Mouse (Mus musculus) stomach, embryonic 14.5 days (tissue): Measurements from ENCODE around the gene Hbb-bt. TPM values are rescaled to one million over a fixed set of nuclear protein-coding genes. Genes with fewer than 3 reads are reported as not detected.
"Not testable (repeated sequence)": the region's sequence is repeated elsewhere in the genome, so short reads cannot be mapped to it uniquely, and the experiment has no call there.

Experiments used
- ATAC-seq: fragments of 200-750 bp; cut with Nextera tagmentation; 2 replicates; pipeline ENCODE4 v1.8.0; 2017; ENCODE audit warnings: low read depth, moderate TSS enrichment; ENCODE audit not compliant: insufficient number of reproducible peaks, insufficient read depth, low FRiP score
- H3K27ac ChIP-seq: fragments of 300-500 bp; sonication (generic); 2 replicates; pipeline ENCODE4 v1.5.1; 2014; ENCODE audit warnings: mild to moderate bottlenecking, low read length, moderate library complexity, mixed read lengths
- H3K27me3 ChIP-seq: fragments of 300-500 bp; sonication (generic); 2 replicates; pipeline ENCODE4 v1.6.1; 2014; ENCODE audit warnings: low read length, control low read depth, mixed read lengths; ENCODE audit not compliant: control insufficient read depth, insufficient read depth
- H3K36me3 ChIP-seq: fragments of 300-500 bp; sonication (generic); 2 replicates; pipeline ENCODE4 v1.6.1; 2014; ENCODE audit warnings: mild to moderate bottlenecking, control low read depth, low read length, moderate library complexity, mixed read lengths; ENCODE audit not compliant: control insufficient read depth, insufficient read depth
- H3K4me1 ChIP-seq: fragments of 300-500 bp; sonication (generic); 2 replicates; pipeline ENCODE4 v1.6.1; 2014; ENCODE audit warnings: low read length, control low read depth, mixed read lengths; ENCODE audit not compliant: control insufficient read depth, insufficient read depth
- H3K4me2 ChIP-seq: fragments of 300-500 bp; sonication (generic); replicated peaks from 2 replicates; pipeline ENCODE4 v1.6.1; 2014; ENCODE audit warnings: low read depth, low read length, control low read depth
- H3K4me3 ChIP-seq: fragments of 300-500 bp; sonication (generic); 2 replicates; pipeline ENCODE4 v1.5.1; 2014; ENCODE audit warnings: low read depth, low read length, control low read depth
- H3K9ac ChIP-seq: fragments of 300-500 bp; sonication (generic); replicated peaks from 2 replicates; pipeline ENCODE4 v1.6.1; 2014; ENCODE audit warnings: low read depth, mild to moderate bottlenecking, control low read depth, low read length, moderate library complexity, mixed read lengths
- H3K9me3 ChIP-seq: fragments of 300-500 bp; sonication (generic); 2 replicates; pipeline ENCODE4 v1.6.1; 2016; ENCODE audit warnings: low read depth, low read length, control low read depth; ENCODE audit not compliant: control insufficient read depth
- WGBS: fragments of 180-500 bp; shearing (Covaris S2); extraction: QIAGEN DNeasy Blood & Tissue Kit; methylation state at CpG from one replicate; pipeline ENCODE4 v1.1.7; 2014; 5-methylcytosine and 5-hydroxymethylcytosine counted together
- polyA plus RNA-seq: library from polyadenylated mRNA; unstranded; fragments of >200 nt; fragmentation: Nextera tagmentation; extraction: Ambion mirVana; gene quantifications from 2 replicates; pipeline ENCODE4 v1.2.1, GENCODE M21; 2014

Gene Hbb-bt
- polyA plus RNA-seq, 1 experiment from 2014 or later = 1,619 TPM

DNA sequence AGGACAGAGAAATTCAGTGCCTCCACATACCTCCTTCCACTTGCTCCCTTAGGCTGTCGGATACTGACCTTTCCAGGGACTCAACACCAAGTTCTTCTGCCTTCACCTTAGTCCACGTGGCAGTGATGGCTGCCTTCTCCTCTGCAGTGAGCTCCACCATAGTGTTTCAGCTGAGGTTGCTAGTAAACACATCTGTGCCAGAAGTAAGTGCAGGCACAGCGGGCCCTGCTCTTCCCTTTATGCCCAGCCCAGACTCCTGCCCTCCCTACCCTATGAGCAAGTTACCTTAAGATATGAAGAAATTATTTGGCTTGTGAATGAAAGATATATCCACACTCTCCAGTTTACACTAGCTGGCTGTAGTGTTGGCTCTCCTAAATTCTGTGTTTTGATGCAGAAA is 26.5 kb upstream of the Hbb-bt start, which contains the start of gene Hbb-bh2:
Gene Hbb-bh2, minus strand, starts transcription at position 253 of the 400 bp plus-strand sequence.
- Histone ChIP-seq H3K4me2 (no peak within 1 kb of the TSS), H3K4me3 (no peak within 1 kb of the TSS), H3K9ac (no peak within 1 kb of the TSS), H3K4me1 (no peaks in the 10 kb centered on the region), H3K36me3 (no peaks in the 10 kb centered on the region), H3K27ac (no peak within 1 kb of the TSS), H3K27me3 (no peaks in the 10 kb centered on the region), H3K9me3 (no peaks in the 10 kb centered on the region)
- no peak for ATAC-seq
- WGBS = 73% methylated on average over 3 of the region's 3 CpGs

GRCm38 (mm10) chr7:103827808-103828207 is 14.0 kb upstream of the Hbb-bt start, which contains the start of gene Hbb-bs:
Gene Hbb-bs (minus strand): TSS chr7:103828096.
- Histone ChIP-seq H3K9ac (no peak within 1 kb of the TSS), H3K36me3 (no peaks in the 10 kb centered on the region), H3K27ac (no peak within 1 kb of the TSS), H3K4me2 (no peak within 1 kb of the TSS), H3K9me3 (no peaks in the 10 kb centered on the region), H3K4me1 (no peaks in the 10 kb centered on the region), H3K4me3 (no peak within 1 kb of the TSS), H3K27me3 (no peaks in the 10 kb centered on the region)
- WGBS = 93% methylated on average over 4 of the region's 4 CpGs
- peak; percentile 87; the same call in 1 of the 2 replicates for ATAC-seq

GRCm38 (mm10) chr7:103827139-103827538 is 13.3 kb upstream of the Hbb-bt start:
- not testable (repeated sequence) for H3K9ac ChIP-seq, H3K4me1 ChIP-seq, H3K4me3 ChIP-seq, H3K36me3 ChIP-seq, H3K27me3 ChIP-seq, H3K4me2 ChIP-seq, H3K9me3 ChIP-seq, H3K27ac ChIP-seq, ATAC-seq
- WGBS = no CpG with 5 or more reads among the region's 2 CpGs

DNA sequence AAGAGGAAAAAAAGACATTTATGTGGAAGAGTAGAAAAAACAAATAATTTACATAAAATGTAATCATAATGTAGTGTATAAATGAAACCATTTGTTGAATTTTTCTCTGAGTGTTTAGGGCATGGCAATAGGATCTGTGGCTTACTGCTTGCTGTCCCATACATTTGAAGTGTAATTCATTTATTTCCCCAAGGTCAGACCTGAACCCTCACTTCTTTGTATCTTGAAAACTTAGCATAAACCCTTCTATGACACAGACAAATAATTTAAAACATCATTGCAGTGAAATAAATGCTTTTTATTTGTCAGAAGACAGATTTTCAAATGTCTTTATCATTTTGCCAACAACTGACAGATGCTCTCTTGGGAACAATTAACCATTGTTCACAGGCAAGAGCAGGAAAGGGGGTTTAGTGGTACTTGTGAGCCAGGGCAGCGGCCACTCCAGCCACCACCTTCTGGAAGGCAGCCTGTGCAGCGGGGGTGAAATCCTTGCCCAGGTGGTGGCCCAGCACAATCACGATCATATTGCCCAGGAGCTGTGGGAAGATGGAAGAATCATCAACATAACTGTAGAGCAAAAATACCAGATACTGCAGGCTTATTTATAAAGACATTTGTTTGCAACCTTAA is 12.6 kb upstream of the Hbb-bt start:
- Histone ChIP-seq H3K27ac (no peak overlapping the region), H3K4me1 (no peaks in the 10 kb centered on the region), H3K4me3 (no peak overlapping the region), H3K9ac (no peak overlapping the region), H3K9me3 (no peaks in the 10 kb centered on the region), H3K27me3 (no peaks in the 10 kb centered on the region), H3K36me3 (no peaks in the 10 kb centered on the region), H3K4me2 (no peak overlapping the region)
- 56% methylated on average over 3 of the region's 3 CpGs for WGBS
- ATAC-seq = peak; percentile 39; the same call in 1 of the 2 replicates

GRCm38 (mm10) chr7:103825536-103826254 is 11.9 kb upstream of the Hbb-bt start:
- no peaks in the 10 kb centered on the region for H3K9me3 ChIP-seq
- H3K4me2 ChIP-seq = no peak overlapping the region
- H3K27ac ChIP-seq = no peak overlapping the region
- no peaks in the 10 kb centered on the region for H3K4me1 ChIP-seq
- no peak overlapping the region for H3K9ac ChIP-seq
- H3K4me3 ChIP-seq = no peak overlapping the region
- 92% methylated on average over 3 of the region's 3 CpGs for WGBS
- ATAC-seq = peak; percentile 85; the same call in 1 of the 2 replicates
- H3K36me3 ChIP-seq = no peaks in the 10 kb centered on the region
- no peaks in the 10 kb centered on the region for H3K27me3 ChIP-seq

DNA sequence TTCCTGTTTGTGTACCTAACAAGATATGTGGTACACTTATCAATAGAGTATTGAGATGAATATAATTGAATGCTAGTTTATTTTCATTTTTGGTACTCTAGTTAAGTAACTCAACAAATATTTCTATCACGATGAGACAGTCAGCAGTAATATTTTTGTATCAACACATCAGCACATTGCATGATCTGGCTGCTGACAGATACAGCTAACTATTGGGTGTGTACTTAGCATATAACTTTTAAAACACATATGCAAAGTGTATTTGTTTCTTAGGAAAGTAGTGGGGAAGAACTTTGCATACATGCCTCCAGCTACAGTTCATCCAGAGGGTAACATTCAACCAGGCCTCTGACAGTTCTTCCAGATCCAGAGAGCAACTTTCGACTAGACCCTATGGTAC is 10.8 kb upstream of the Hbb-bt start:
- Histone ChIP-seq H3K27me3 (no peaks in the 10 kb centered on the region), H3K4me1 (no peaks in the 10 kb centered on the region), H3K36me3 (no peaks in the 10 kb centered on the region), H3K4me2 (no peak overlapping the region), H3K9me3 (no peaks in the 10 kb centered on the region), H3K27ac (no peak overlapping the region), H3K9ac (no peak overlapping the region), H3K4me3 (no peak overlapping the region)
- 75% methylated on average over 2 of the region's 2 CpGs for WGBS
- no peak for ATAC-seq

DNA sequence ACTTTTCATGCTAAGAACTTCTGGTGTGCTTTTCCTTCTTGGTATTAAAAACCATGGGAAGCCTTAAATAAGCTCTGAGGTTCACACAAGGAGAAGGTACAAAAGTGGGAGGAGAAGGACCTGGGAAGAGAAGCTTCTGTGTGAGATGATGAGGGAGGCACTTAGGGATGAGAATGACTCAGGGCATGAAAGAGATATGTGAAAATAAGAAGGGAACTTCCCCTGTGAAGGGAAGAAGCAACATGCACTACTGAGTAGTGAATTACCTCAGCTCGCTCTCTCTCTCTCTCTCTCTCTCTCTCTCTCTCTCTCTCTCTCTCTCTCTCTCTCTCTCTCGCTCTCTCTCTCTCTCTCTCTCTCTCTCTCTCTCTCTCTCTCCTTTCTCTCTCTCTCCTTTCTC is 1.3 kb upstream of the Hbb-bt start:
- H3K4me3 ChIP-seq, H3K27ac ChIP-seq, H3K27me3 ChIP-seq, ATAC-seq, H3K9ac ChIP-seq, H3K36me3 ChIP-seq, H3K4me2 ChIP-seq, H3K9me3 ChIP-seq, H3K4me1 ChIP-seq: not testable (repeated sequence)
- WGBS = 86% methylated on average over 1 of the region's 2 CpGs

DNA sequence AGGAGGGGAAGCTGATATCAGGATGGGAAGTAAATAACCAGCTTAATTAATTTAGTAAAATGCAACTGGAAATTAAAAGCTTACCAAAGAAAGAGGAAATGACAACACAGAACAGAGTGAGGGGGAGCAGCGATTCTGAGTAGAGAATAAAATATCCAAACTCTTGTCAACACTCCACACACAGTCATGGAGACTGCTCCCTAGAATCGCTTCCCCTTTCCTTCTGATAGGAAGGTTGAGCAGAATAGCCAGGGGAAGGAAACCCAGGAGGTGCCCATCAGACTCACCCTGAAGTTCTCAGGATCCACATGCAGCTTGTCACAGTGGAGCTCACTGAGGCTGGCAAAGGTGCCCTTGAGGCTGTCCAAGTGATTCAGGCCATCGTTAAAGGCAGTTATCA is 644 bp downstream of the Hbb-bt start:
- ATAC-seq, H3K36me3 ChIP-seq: not testable (repeated sequence)
- WGBS = no CpG with 5 or more reads among the region's 3 CpGs

More for the DNA sequence above, 644 bp downstream of the Hbb-bt start:
- not testable (repeated sequence) for H3K9me3 ChIP-seq, H3K27me3 ChIP-seq, H3K4me1 ChIP-seq, H3K9ac ChIP-seq, H3K4me2 ChIP-seq, H3K4me3 ChIP-seq, H3K27ac ChIP-seq
